Mouse (Mus musculus) liver, postnatal 0 days (tissue): Measurements from ENCODE around the gene 2010111I01Rik. TPM values are rescaled to one million over a fixed set of nuclear protein-coding genes. Genes with fewer than 3 reads are reported as not detected.
A peak's percentile ranks its signal among the peaks of the same experiment; 100 is the strongest.
"Not testable (repeated sequence)": the region's sequence is repeated elsewhere in the genome, so short reads cannot be mapped to it uniquely, and the experiment has no call there.

Source experiments
- ATAC-seq: fragments of 200-750 bp; cut with Nextera tagmentation; 2 replicates; pipeline ENCODE4 v1.8.0; 2017; ENCODE audit warnings: mild to moderate bottlenecking, moderate library complexity
- DNase-seq: peaks from one replicate; pipeline ENCODE4 v3.0.0-alpha.2; 2016
- H3K27ac ChIP-seq: fragments of 300-500 bp; sonication (generic); 2 replicates; pipeline ENCODE4 v1.5.1; 2014; ENCODE audit warnings: antibody characterized with exemption, moderate library complexity, mild to moderate bottlenecking, low read depth
- H3K27me3 ChIP-seq: fragments of 300-500 bp; sonication (generic); 2 replicates; pipeline ENCODE4 v1.6.1; 2014; ENCODE audit warnings: low read length, control low read depth, mixed read lengths; ENCODE audit not compliant: insufficient read depth
- H3K36me3 ChIP-seq: fragments of 300-500 bp; sonication (generic); replicated peaks from 2 replicates; pipeline ENCODE4 v1.6.1; 2014; ENCODE audit warnings: mild to moderate bottlenecking, control low read depth, low read length, moderate library complexity, mixed read lengths; ENCODE audit not compliant: insufficient read depth
- H3K4me1 ChIP-seq: fragments of 300-500 bp; sonication (generic); 2 replicates; pipeline ENCODE4 v1.6.1; 2014; ENCODE audit warnings: antibody characterized with exemption, mild to moderate bottlenecking, control low read depth; ENCODE audit not compliant: insufficient read depth
- H3K4me2 ChIP-seq: fragments of 300-500 bp; sonication (generic); 2 replicates; pipeline ENCODE4 v1.6.1; 2014; ENCODE audit warnings: low read depth, mild to moderate bottlenecking, low read length, moderate library complexity, mixed read lengths
- H3K4me3 ChIP-seq: fragments of 300-500 bp; sonication (generic); 2 replicates; pipeline ENCODE4 v1.5.1; 2014; ENCODE audit warnings: low read depth, low read length
- H3K9ac ChIP-seq: fragments of 300-500 bp; sonication (generic); replicated peaks from 2 replicates; pipeline ENCODE4 v1.6.1; 2014; ENCODE audit warnings: mild to moderate bottlenecking, moderate library complexity
- H3K9me3 ChIP-seq: fragments of 300-500 bp; sonication (generic); 2 replicates; pipeline ENCODE4 v1.6.1; 2016; ENCODE audit warnings: mild to moderate bottlenecking, control low read depth, low read length, mixed read lengths
- CTCF ChIP-seq: sonication (generic); IDR thresholded peaks from 2 replicates; pipeline ENCODE4 v1.5.1; 2016; ENCODE audit warnings: antibody characterized with exemption, low read depth
- EP300 ChIP-seq: IDR thresholded peaks from 2 replicates; pipeline ENCODE4 v1.6.1; 2016; ENCODE audit warnings: antibody characterized with exemption, low read depth, mild to moderate bottlenecking
- WGBS: fragments of 180-500 bp; shearing (Covaris S2); extraction: QIAGEN DNeasy Blood & Tissue Kit; methylation state at CpG from one replicate; pipeline ENCODE4 v1.1.7; 2014; ENCODE audit not compliant: insufficient replicate concordance; 5-methylcytosine and 5-hydroxymethylcytosine counted together
- polyA plus RNA-seq: library from polyadenylated mRNA; unstranded; fragments of >200 nt; fragmentation: Nextera tagmentation; extraction: Ambion mirVana; gene quantifications from 2 replicates; pipeline ENCODE4 v1.2.1, GENCODE M21; 2015

Gene 2010111I01Rik
- polyA plus RNA-seq, 1 experiment from 2014 or later: 22.9 TPM

GRCm38 (mm10) chr13:63306768-63307167 is 342.1 kb downstream of the 2010111I01Rik start:
- H3K9me3 ChIP-seq: no peaks in the 10 kb centered on the region
- H3K27me3 ChIP-seq: no peaks in the 10 kb centered on the region
- H3K4me3 ChIP-seq: no peak overlapping the region
- TF ChIP-seq CTCF (no peak), EP300 (no peak)
- no peak overlapping the region for H3K4me2 ChIP-seq
- H3K9ac ChIP-seq: no peak overlapping the region
- H3K27ac ChIP-seq: no peak overlapping the region
- DNase-seq: no peak
- H3K36me3 ChIP-seq: peaks cover 6% of the 10 kb centered on the region
- no peak for ATAC-seq
- WGBS: 79% methylated on average over 5 of the region's 5 CpGs
- H3K4me1 ChIP-seq: peaks cover 3% of the 10 kb centered on the region

- TF ChIP-seq EP300 (no peak), CTCF (no peak)
- no peak overlapping the region for H3K4me2 ChIP-seq
- H3K4me3 ChIP-seq: no peak overlapping the region
- ATAC-seq (no peak), DNase-seq (no peak)
- H3K9me3 ChIP-seq: no peaks in the 10 kb centered on the region
- peaks cover 15% of the 10 kb centered on the region for H3K4me1 ChIP-seq
- H3K9ac ChIP-seq: no peak overlapping the region
- H3K27me3 ChIP-seq: no peaks in the 10 kb centered on the region
- no peak overlapping the region for H3K27ac ChIP-seq
- no peaks in the 10 kb centered on the region for H3K36me3 ChIP-seq
- 73% methylated on average over 3 of the region's 3 CpGs for WGBS
Observed at GRCm38 (mm10) chr13:63309563-63309962, 344.9 kb downstream of the 2010111I01Rik start.

DNA sequence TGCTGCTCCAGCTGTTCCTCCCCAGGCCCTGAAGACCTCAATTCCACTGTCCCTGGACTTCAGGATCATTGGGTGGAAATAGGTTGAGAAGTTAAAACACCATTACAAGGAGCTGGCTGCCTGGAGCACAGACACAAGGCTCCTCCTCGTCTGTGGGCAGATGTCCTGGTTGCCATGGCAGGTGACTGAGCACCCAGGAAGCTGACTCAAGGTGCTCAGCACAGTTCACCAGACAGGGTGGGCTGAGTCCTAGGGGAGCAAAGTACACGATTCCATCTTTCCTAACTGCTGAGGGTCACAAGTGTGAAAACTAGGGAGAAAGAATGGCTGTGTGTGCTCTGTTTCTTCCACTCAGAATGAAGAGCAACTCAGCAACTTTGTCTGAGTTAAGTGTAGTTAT is 346.5 kb downstream of the 2010111I01Rik start:
- Histone ChIP-seq H3K27ac (no peak overlapping the region), H3K4me2 (no peak overlapping the region), H3K36me3 (no peaks in the 10 kb centered on the region), H3K4me3 (no peak overlapping the region), H3K4me1 (peaks cover 15% of the 10 kb centered on the region), H3K9ac (no peak overlapping the region), H3K9me3 (no peaks in the 10 kb centered on the region), H3K27me3 (no peaks in the 10 kb centered on the region)
- ATAC-seq (no peak), DNase-seq (no peak)
- no peak for TF ChIP-seq CTCF
- no peak for TF ChIP-seq EP300
- WGBS: 67% methylated on average over 2 of the region's 2 CpGs

DNA sequence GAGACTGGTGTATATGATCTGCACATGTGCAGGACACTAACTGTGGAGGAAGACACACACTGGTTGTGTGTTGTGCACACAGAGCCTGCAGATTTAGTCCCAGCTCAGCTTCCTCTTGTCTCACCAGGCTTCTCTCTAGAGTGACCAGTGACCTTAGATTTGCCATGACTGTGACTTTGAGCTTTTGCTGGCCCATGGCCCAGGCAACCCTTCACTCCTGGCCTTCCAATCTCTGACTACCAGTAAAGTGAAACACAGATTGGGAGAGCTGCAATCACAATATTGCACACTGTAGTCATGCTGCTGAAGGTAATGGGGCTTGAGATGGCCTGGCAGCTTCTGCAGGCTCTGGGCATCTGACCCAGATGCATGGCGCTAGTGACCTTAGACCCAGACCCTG is 348.6 kb downstream of the 2010111I01Rik start:
- DNase-seq (no peak), ATAC-seq (peak; percentile 37; the same call in 1 of the 2 replicates)
- no peak for TF ChIP-seq EP300
- no peak for TF ChIP-seq CTCF
- Histone ChIP-seq H3K27ac (no peak overlapping the region), H3K9me3 (no peaks in the 10 kb centered on the region), H3K36me3 (no peaks in the 10 kb centered on the region), H3K4me2 (no peak overlapping the region), H3K9ac (peak overlapping the region; percentile 5; the same call in 1 of the 2 replicates), H3K4me3 (no peak overlapping the region), H3K27me3 (no peaks in the 10 kb centered on the region), H3K4me1 (peaks cover 15% of the 10 kb centered on the region)
- WGBS: 88% methylated on average over 1 of the region's 1 CpGs

- TF ChIP-seq EP300 (no peak), CTCF (no peak)
- no peak overlapping the region for H3K4me3 ChIP-seq
- DNase-seq: no peak
- H3K36me3 ChIP-seq: no peaks in the 10 kb centered on the region
- 0 out of 2 replicates have a peak overlapping the region, but pooled peaks have one; percentile 5 for H3K9ac ChIP-seq
- H3K27me3 ChIP-seq: no peaks in the 10 kb centered on the region
- H3K4me1 ChIP-seq: peaks cover 15% of the 10 kb centered on the region
- WGBS: 72% methylated on average over 12 of the region's 12 CpGs
- H3K9me3 ChIP-seq: no peaks in the 10 kb centered on the region
- 0 out of 2 replicates have a peak, but pooled peaks have one; percentile 19 for ATAC-seq
- H3K4me2 ChIP-seq: no peak overlapping the region
- no peak overlapping the region for H3K27ac ChIP-seq
Observed at GRCm38 (mm10) chr13:63313748-63314607, 349.3 kb downstream of the 2010111I01Rik start.

- no peak overlapping the region for H3K4me2 ChIP-seq
- ATAC-seq: no peak
Observed at GRCm38 (mm10) chr13:63314608-63314920, 349.9 kb downstream of the 2010111I01Rik start.

GRCm38 (mm10) chr13:63315111-63315510 is 350.4 kb downstream of the 2010111I01Rik start:
- not testable (repeated sequence) for H3K4me3 ChIP-seq, ATAC-seq, H3K9ac ChIP-seq, H3K9me3 ChIP-seq, DNase-seq, H3K4me2 ChIP-seq, H3K27me3 ChIP-seq, H3K36me3 ChIP-seq, H3K27ac ChIP-seq
- WGBS: 96% methylated on average over 3 of the region's 4 CpGs
- peaks cover 15% of the 10 kb centered on the region for H3K4me1 ChIP-seq

More at GRCm38 (mm10) chr13:63314608-63314920, 349.9 kb downstream of the 2010111I01Rik start:
- H3K36me3 ChIP-seq: no peaks in the 10 kb centered on the region
- H3K27ac ChIP-seq: no peak overlapping the region
- H3K9me3 ChIP-seq: no peaks in the 10 kb centered on the region
- no peak overlapping the region for H3K9ac ChIP-seq
- no peaks in the 10 kb centered on the region for H3K27me3 ChIP-seq
- TF ChIP-seq EP300 (no peak), CTCF (no peak)
- H3K4me3 ChIP-seq: no peak overlapping the region
- DNase-seq: no peak
- 67% methylated on average over 4 of the region's 4 CpGs for WGBS
- peaks cover 15% of the 10 kb centered on the region for H3K4me1 ChIP-seq
